Mouse (Mus musculus): ENCODE data around the gene Aldh1l1. TPM values are rescaled to one million over a fixed set of nuclear protein-coding genes. Genes with fewer than 3 reads are reported as not detected.

The Aldh1l1 gene
- polyA plus RNA-seq, 1 experiment from 2014 or later, result 7.8 TPM

GRCm38 (mm10) chr6:90553197-90553596 lies 67.0 kb downstream of the Aldh1l1 start:
- H3K4me1 ChIP-seq (replicated peaks; ENCODE audit: control insufficient read depth, insufficient read depth, low read length), result no peaks in the 10 kb centered on the region
- H3K9me3 ChIP-seq (ENCODE audit: control insufficient read depth, low read length), result no peaks in the 10 kb centered on the region
- ATAC-seq (replicated peaks; ENCODE audit: low FRiP score, low TSS enrichment, low read depth) (no peak), DNase-seq (ENCODE audit: low spot score) (no peak)
- H3K4me3 ChIP-seq (ENCODE audit: low read depth, low read length), result no peak overlapping the region
- H3K9ac ChIP-seq (ENCODE audit: low read length), result no peak overlapping the region
- no peaks in the 10 kb centered on the region for H3K27me3 ChIP-seq (replicated peaks; ENCODE audit: control insufficient read depth, insufficient read depth, low read length)
- no peak overlapping the region for H3K4me2 ChIP-seq (ENCODE audit: low read length)
- no peak overlapping the region for H3K27ac ChIP-seq (ENCODE audit: low read depth)
- no peaks in the 10 kb centered on the region for H3K36me3 ChIP-seq (ENCODE audit: control insufficient read depth, insufficient read depth, low read length)

- Histone ChIP-seq H3K27ac (ENCODE audit: low read depth) (no peak overlapping the region), H3K9me3 (ENCODE audit: control insufficient read depth, low read length) (no peaks in the 10 kb centered on the region), H3K9ac (ENCODE audit: low read length) (no peak overlapping the region), H3K27me3 (replicated peaks; ENCODE audit: control insufficient read depth, insufficient read depth, low read length) (no peaks in the 10 kb centered on the region), H3K36me3 (ENCODE audit: control insufficient read depth, insufficient read depth, low read length) (no peaks in the 10 kb centered on the region), H3K4me3 (ENCODE audit: low read depth, low read length) (no peak overlapping the region), H3K4me2 (ENCODE audit: low read length) (no peak overlapping the region), H3K4me1 (replicated peaks; ENCODE audit: control insufficient read depth, insufficient read depth, low read length) (no peaks in the 10 kb centered on the region)
- no peak for DNase-seq (ENCODE audit: low spot score)
- WGBS, result 92% methylated on average over 5 of the region's 5 CpGs
- ATAC-seq (replicated peaks; ENCODE audit: low FRiP score, low TSS enrichment, low read depth), result no peak
These were observed 67.5 kb downstream of the Aldh1l1 start for GRCm38 (mm10) chr6:90553682-90554081.

GRCm38 (mm10) chr6:90556534-90557058 lies 70.4 kb downstream of the Aldh1l1 start:
- no peaks in the 10 kb centered on the region for H3K36me3 ChIP-seq (ENCODE audit: control insufficient read depth, insufficient read depth, low read length)
- 29% methylated on average over 2 of the region's 2 CpGs for whole genome bisulfite sequencing
- no peak overlapping the region for H3K9ac ChIP-seq (ENCODE audit: low read length)
- DNase-seq (ENCODE audit: low spot score) (no peak), ATAC-seq (replicated peaks; ENCODE audit: low FRiP score, low TSS enrichment, low read depth) (no peak)
- H3K4me1 ChIP-seq (replicated peaks; ENCODE audit: control insufficient read depth, insufficient read depth, low read length), result no peaks in the 10 kb centered on the region
- H3K27ac ChIP-seq (ENCODE audit: low read depth), result no peak overlapping the region
- no peak overlapping the region for H3K4me2 ChIP-seq (ENCODE audit: low read length)
- no peak overlapping the region for H3K4me3 ChIP-seq (ENCODE audit: low read depth, low read length)
- no peaks in the 10 kb centered on the region for H3K9me3 ChIP-seq (ENCODE audit: control insufficient read depth, low read length)
- H3K27me3 ChIP-seq (replicated peaks; ENCODE audit: control insufficient read depth, insufficient read depth, low read length), result no peaks in the 10 kb centered on the region

GRCm38 (mm10) chr6:90557077-90557476 lies 70.8 kb downstream of the Aldh1l1 start:
- no peaks in the 10 kb centered on the region for H3K36me3 ChIP-seq (ENCODE audit: control insufficient read depth, insufficient read depth, low read length)
- no peaks in the 10 kb centered on the region for H3K4me1 ChIP-seq (replicated peaks; ENCODE audit: control insufficient read depth, insufficient read depth, low read length)
- no peak overlapping the region for H3K4me2 ChIP-seq (ENCODE audit: low read length)
- H3K27ac ChIP-seq (ENCODE audit: low read depth), result no peak overlapping the region
- WGBS, result 85% methylated on average over 7 of the region's 7 CpGs
- no peaks in the 10 kb centered on the region for H3K27me3 ChIP-seq (replicated peaks; ENCODE audit: control insufficient read depth, insufficient read depth, low read length)
- no peak for DNase-seq (ENCODE audit: low spot score)
- no peak overlapping the region for H3K9ac ChIP-seq (ENCODE audit: low read length)
- H3K4me3 ChIP-seq (ENCODE audit: low read depth, low read length), result no peak overlapping the region
- ATAC-seq (replicated peaks; ENCODE audit: low FRiP score, low TSS enrichment, low read depth), result no peak
- no peaks in the 10 kb centered on the region for H3K9me3 ChIP-seq (ENCODE audit: control insufficient read depth, low read length)

GRCm38 (mm10) chr6:90557829-90558693 lies 71.8 kb downstream of the Aldh1l1 start:
- Histone ChIP-seq H3K4me3 (ENCODE audit: low read depth, low read length) (no peak overlapping the region), H3K9me3 (ENCODE audit: control insufficient read depth, low read length) (no peaks in the 10 kb centered on the region), H3K27me3 (replicated peaks; ENCODE audit: control insufficient read depth, insufficient read depth, low read length) (no peaks in the 10 kb centered on the region), H3K9ac (ENCODE audit: low read length) (no peak overlapping the region), H3K4me1 (replicated peaks; ENCODE audit: control insufficient read depth, insufficient read depth, low read length) (no peaks in the 10 kb centered on the region), H3K36me3 (ENCODE audit: control insufficient read depth, insufficient read depth, low read length) (no peaks in the 10 kb centered on the region), H3K4me2 (ENCODE audit: low read length) (no peak overlapping the region), H3K27ac (ENCODE audit: low read depth) (no peak overlapping the region)
- ATAC-seq (replicated peaks; ENCODE audit: low FRiP score, low TSS enrichment, low read depth) (no peak), DNase-seq (ENCODE audit: low spot score) (no peak)
- 77% methylated on average over 6 of the region's 6 CpGs for WGBS

GRCm38 (mm10) chr6:90560390-90561058 lies 74.3 kb downstream of the Aldh1l1 start:
- H3K4me3 ChIP-seq (ENCODE audit: low read depth, low read length), result no peak overlapping the region
- H3K27ac ChIP-seq (ENCODE audit: low read depth), result no peak overlapping the region
- DNase-seq (ENCODE audit: low spot score) (no peak), ATAC-seq (replicated peaks; ENCODE audit: low FRiP score, low TSS enrichment, low read depth) (no peak)
- H3K4me1 ChIP-seq (replicated peaks; ENCODE audit: control insufficient read depth, insufficient read depth, low read length), result no peaks in the 10 kb centered on the region
- no peaks in the 10 kb centered on the region for H3K27me3 ChIP-seq (replicated peaks; ENCODE audit: control insufficient read depth, insufficient read depth, low read length)
- no peaks in the 10 kb centered on the region for H3K9me3 ChIP-seq (ENCODE audit: control insufficient read depth, low read length)
- WGBS, result 64% methylated on average over 3 of the region's 3 CpGs
- no peak overlapping the region for H3K9ac ChIP-seq (ENCODE audit: low read length)
- H3K4me2 ChIP-seq (ENCODE audit: low read length), result no peak overlapping the region
- no peaks in the 10 kb centered on the region for H3K36me3 ChIP-seq (ENCODE audit: control insufficient read depth, insufficient read depth, low read length)

GRCm38 (mm10) chr6:90561234-90561781 lies 75.1 kb downstream of the Aldh1l1 start:
- Histone ChIP-seq H3K36me3 (ENCODE audit: control insufficient read depth, insufficient read depth, low read length) (no peaks in the 10 kb centered on the region), H3K9me3 (ENCODE audit: control insufficient read depth, low read length) (no peaks in the 10 kb centered on the region), H3K27ac (ENCODE audit: low read depth) (no peak overlapping the region), H3K4me2 (ENCODE audit: low read length) (no peak overlapping the region), H3K27me3 (replicated peaks; ENCODE audit: control insufficient read depth, insufficient read depth, low read length) (no peaks in the 10 kb centered on the region), H3K4me3 (ENCODE audit: low read depth, low read length) (no peak overlapping the region), H3K4me1 (replicated peaks; ENCODE audit: control insufficient read depth, insufficient read depth, low read length) (no peaks in the 10 kb centered on the region), H3K9ac (ENCODE audit: low read length) (no peak overlapping the region)
- 33% methylated on average over 2 of the region's 2 CpGs for WGBS
- peak; percentile 77 for ATAC-seq (replicated peaks; ENCODE audit: low FRiP score, low TSS enrichment, low read depth)
- no peak for DNase-seq (ENCODE audit: low spot score)

- DNase-seq (ENCODE audit: low spot score) (no peak), ATAC-seq (replicated peaks; ENCODE audit: low FRiP score, low TSS enrichment, low read depth) (no peak)
- Histone ChIP-seq H3K27ac (ENCODE audit: low read depth) (no peak overlapping the region), H3K4me1 (replicated peaks; ENCODE audit: control insufficient read depth, insufficient read depth, low read length) (no peaks in the 10 kb centered on the region), H3K27me3 (replicated peaks; ENCODE audit: control insufficient read depth, insufficient read depth, low read length) (no peaks in the 10 kb centered on the region), H3K9me3 (ENCODE audit: control insufficient read depth, low read length) (no peaks in the 10 kb centered on the region), H3K4me2 (ENCODE audit: low read length) (no peak overlapping the region), H3K36me3 (ENCODE audit: control insufficient read depth, insufficient read depth, low read length) (no peaks in the 10 kb centered on the region), H3K9ac (ENCODE audit: low read length) (no peak overlapping the region), H3K4me3 (ENCODE audit: low read depth, low read length) (no peak overlapping the region)
- WGBS, result 84% methylated on average over 9 of the region's 9 CpGs
These were observed 78.0 kb downstream of the Aldh1l1 start for GRCm38 (mm10) chr6:90564240-90564639.

Data from intestine, embryonic 14.5 days (tissue).